Mouse (Mus musculus) embryonic facial prominence, embryonic 15.5 days (tissue): ENCODE measurements around the gene Spry1. TPM values are rescaled to one million over a fixed set of nuclear protein-coding genes. Genes with fewer than 3 reads are reported as not detected.

Source experiments
- ATAC-seq: fragments of 200-750 bp; cut with Nextera tagmentation; 2 replicates; pipeline ENCODE4 v1.8.0; 2017; ENCODE audit warnings: low read depth, moderate TSS enrichment; ENCODE audit not compliant: insufficient number of reproducible peaks, low FRiP score, low TSS enrichment
- H3K27ac ChIP-seq: fragments of 300-500 bp; sonication (generic); replicated peaks from 2 replicates; pipeline ENCODE4 v1.5.1; 2015; ENCODE audit warnings: mild to moderate bottlenecking, inconsistent platforms
- H3K27me3 ChIP-seq: fragments of 300-500 bp; sonication (generic); 2 replicates; pipeline ENCODE4 v1.6.1; 2015; ENCODE audit warnings: inconsistent platforms
- H3K36me3 ChIP-seq: fragments of 300-500 bp; sonication (generic); 2 replicates; pipeline ENCODE4 v1.6.1; 2015; ENCODE audit warnings: mild to moderate bottlenecking, inconsistent platforms
- H3K4me1 ChIP-seq: fragments of 300-500 bp; sonication (generic); 2 replicates; pipeline ENCODE4 v1.6.1; 2015; ENCODE audit warnings: inconsistent platforms
- H3K4me2 ChIP-seq: fragments of 300-500 bp; sonication (generic); replicated peaks from 2 replicates; pipeline ENCODE4 v1.6.1; 2015; ENCODE audit warnings: mild to moderate bottlenecking, inconsistent platforms
- H3K4me3 ChIP-seq: fragments of 300-500 bp; sonication (generic); replicated peaks from 2 replicates; pipeline ENCODE4 v1.5.1; 2015; ENCODE audit warnings: mild to moderate bottlenecking, inconsistent platforms
- H3K9ac ChIP-seq: fragments of 300-500 bp; sonication (generic); 2 replicates; pipeline ENCODE4 v1.6.1; 2015; ENCODE audit warnings: inconsistent platforms
- H3K9me3 ChIP-seq: fragments of 300-500 bp; sonication (generic); replicated peaks from 2 replicates; pipeline ENCODE4 v1.6.1; 2016; ENCODE audit warnings: inconsistent platforms
- WGBS: fragments of 180-500 bp; shearing (Covaris S2); methylation state at CpG from one replicate; pipeline ENCODE4 v1.1.7; 2015; 5-methylcytosine and 5-hydroxymethylcytosine counted together
- polyA plus RNA-seq: library from polyadenylated mRNA; unstranded; fragments of >200 nt; fragmentation: Nextera tagmentation; extraction: Ambion mirVana; gene quantifications from 2 replicates; pipeline ENCODE4 v1.2.1, GENCODE M21; 2015

Spry1 gene
- polyA plus RNA-seq, 1 experiment from 2014 or later: 17.0 TPM

DNA sequence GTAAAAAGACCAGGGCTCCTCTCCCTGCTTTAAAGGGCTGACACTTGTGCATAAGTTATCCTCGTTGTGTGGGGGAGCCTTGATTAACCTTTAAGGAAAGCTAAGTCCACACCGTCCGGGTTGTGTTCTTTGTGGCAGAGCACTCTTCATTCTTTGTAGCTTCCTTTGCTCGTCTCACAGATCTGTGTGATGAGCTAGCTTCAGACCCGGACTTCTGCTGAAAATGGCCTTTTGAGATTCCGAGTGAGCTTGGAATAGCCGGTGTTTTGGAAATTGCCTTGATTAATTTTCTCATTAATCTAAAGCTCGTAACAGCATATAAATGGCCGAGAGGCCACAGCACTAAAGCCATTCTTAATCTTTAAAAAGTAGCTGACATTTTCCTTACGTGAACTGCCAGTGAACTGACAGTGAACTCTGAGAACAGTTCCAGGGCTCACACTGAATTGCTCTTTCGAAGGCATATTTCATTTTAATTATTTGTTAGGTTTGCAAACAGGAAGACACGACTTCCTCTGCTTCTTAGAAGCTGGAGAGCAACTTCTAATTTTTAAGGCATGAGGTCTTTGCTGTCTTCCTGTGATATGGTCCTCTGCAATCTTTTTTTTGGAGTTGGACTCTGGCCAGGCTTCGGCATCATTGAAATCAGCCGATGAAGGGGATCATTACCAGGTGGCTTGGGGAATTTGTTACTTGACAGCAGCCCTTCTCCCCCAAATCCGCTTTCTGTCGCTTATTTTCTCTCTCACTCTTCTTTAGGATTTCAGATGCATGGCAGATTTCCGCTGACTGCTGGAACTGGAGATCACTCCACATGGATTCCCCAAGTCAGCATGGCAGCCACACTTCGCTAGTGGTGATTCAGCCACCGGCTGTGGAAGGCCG is 2.3 kb downstream of the Spry1 start:
- H3K27ac ChIP-seq: peak overlapping the region; percentile 95; the same call in 1 of the 2 replicates
- H3K9ac ChIP-seq: peak overlapping the region; percentile 60; the same call in 1 of the 2 replicates
- no peaks in the 10 kb centered on the region for H3K9me3 ChIP-seq
- no peak for ATAC-seq
- WGBS: 35% methylated on average over 20 of the region's 20 CpGs
- H3K4me1 ChIP-seq: peaks cover 28% of the 10 kb centered on the region
- H3K4me2 ChIP-seq: peak overlapping the region; percentile 61
- no peaks in the 10 kb centered on the region for H3K27me3 ChIP-seq
- H3K36me3 ChIP-seq: peaks cover 33% of the 10 kb centered on the region
- peak overlapping the region; percentile 86 for H3K4me3 ChIP-seq

DNA sequence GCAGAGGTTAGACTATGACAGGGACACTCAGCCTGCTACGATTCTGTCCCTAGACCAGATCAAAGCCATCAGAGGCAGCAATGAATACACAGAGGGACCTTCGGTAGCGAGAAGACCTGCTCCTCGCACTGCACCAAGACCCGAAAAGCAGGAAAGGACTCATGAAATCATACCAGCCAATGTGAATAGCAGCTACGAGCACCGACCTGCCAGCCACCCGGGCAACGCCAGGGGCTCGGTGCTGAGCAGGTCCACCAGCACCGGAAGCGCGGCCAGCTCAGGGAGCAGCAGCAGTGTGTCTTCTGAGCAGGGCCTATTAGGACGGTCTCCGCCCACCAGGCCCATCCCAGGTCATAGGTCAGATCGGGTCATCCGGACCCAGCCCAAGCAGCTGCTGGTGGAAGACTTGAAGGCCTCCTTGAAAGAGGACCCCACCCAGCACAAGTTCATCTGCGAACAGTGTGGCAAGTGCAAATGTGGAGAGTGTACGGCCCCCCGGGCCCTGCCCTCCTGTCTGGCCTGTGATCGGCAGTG is 3.0 kb downstream of the Spry1 start:
- Histone ChIP-seq H3K4me1 (peaks cover 29% of the 10 kb centered on the region), H3K9ac (no peak overlapping the region), H3K4me2 (peak overlapping the region; percentile 61), H3K27me3 (no peaks in the 10 kb centered on the region), H3K9me3 (no peaks in the 10 kb centered on the region), H3K27ac (peak overlapping the region; percentile 95; the same call in 1 of the 2 replicates), H3K4me3 (peak overlapping the region; percentile 86), H3K36me3 (peaks cover 33% of the 10 kb centered on the region)
- no peak; the same call in 1 of the 2 replicates for ATAC-seq
- WGBS: 74% methylated on average over 21 of the region's 21 CpGs

GRCm38 (mm10) chr3:37643411-37643810 is 3.7 kb downstream of the Spry1 start:
- Histone ChIP-seq H3K36me3 (peaks cover 33% of the 10 kb centered on the region), H3K9me3 (no peaks in the 10 kb centered on the region), H3K9ac (no peak overlapping the region), H3K4me3 (peak overlapping the region; percentile 86), H3K4me2 (peak overlapping the region; percentile 61), H3K27ac (no peak overlapping the region), H3K27me3 (no peaks in the 10 kb centered on the region), H3K4me1 (peaks cover 29% of the 10 kb centered on the region)
- no peak for ATAC-seq
- 73% methylated on average over 13 of the region's 13 CpGs for WGBS

DNA sequence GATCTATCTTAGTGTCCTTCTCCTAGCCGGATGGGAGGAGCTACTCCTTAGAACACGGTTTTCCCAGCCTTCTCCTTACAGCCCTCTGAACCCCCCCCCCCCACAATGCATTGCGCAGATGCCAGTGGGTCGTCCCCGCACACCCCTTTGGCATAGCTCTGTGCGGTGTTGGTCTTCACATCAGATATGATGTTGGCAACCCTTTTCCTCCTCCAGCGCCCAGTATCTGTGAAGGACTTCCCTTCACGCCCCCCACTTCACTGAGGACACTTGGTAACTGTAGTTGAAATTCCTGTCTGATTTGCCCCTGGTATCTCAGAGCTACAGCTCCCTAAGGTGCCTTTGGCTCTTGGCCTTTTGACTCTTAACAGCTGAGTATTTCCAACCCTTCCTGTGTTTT is 4.2 kb downstream of the Spry1 start:
- 78% methylated on average over 8 of the region's 8 CpGs for WGBS
- no peaks in the 10 kb centered on the region for H3K27me3 ChIP-seq
- H3K9me3 ChIP-seq: no peaks in the 10 kb centered on the region
- no peak overlapping the region for H3K27ac ChIP-seq
- H3K4me3 ChIP-seq: no peak overlapping the region; the same call in 1 of the 2 replicates
- H3K4me1 ChIP-seq: peaks cover 29% of the 10 kb centered on the region
- ATAC-seq: no peak
- H3K4me2 ChIP-seq: peak overlapping the region; percentile 61; the same call in 1 of the 2 replicates
- H3K9ac ChIP-seq: no peak overlapping the region
- H3K36me3 ChIP-seq: peaks cover 33% of the 10 kb centered on the region

GRCm38 (mm10) chr3:37645061-37645460 is 5.3 kb downstream of the Spry1 start:
- Histone ChIP-seq H3K36me3 (peaks cover 33% of the 10 kb centered on the region), H3K27me3 (no peaks in the 10 kb centered on the region), H3K9me3 (no peaks in the 10 kb centered on the region), H3K9ac (no peak overlapping the region), H3K27ac (no peak overlapping the region), H3K4me2 (no peak overlapping the region), H3K4me3 (no peak overlapping the region), H3K4me1 (peaks cover 26% of the 10 kb centered on the region)
- 61% methylated on average over 6 of the region's 6 CpGs for WGBS
- ATAC-seq: no peak

DNA sequence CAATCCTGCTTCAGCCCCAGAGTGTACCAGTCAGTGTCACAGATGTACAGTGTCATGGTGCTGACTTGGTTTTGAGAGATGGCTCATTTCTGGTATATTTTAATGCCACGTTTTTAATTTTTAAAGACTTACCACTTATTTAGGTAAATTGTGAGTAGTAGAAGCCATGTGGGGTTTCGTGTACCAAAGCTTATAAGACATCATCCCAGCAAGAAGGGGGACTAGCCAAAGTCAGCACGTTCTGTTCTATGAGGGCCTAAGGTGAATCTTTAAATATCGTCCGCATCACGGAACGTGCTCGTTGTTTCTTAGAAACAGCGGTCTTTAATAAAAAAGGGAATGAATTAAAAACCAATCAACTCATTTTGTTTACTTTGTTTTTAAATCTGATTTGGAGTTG is 6.5 kb downstream of the Spry1 start:
- no peak overlapping the region for H3K4me3 ChIP-seq
- WGBS: 94% methylated on average over 9 of the region's 9 CpGs
- peaks cover 33% of the 10 kb centered on the region for H3K36me3 ChIP-seq
- peaks cover 26% of the 10 kb centered on the region for H3K4me1 ChIP-seq
- H3K9ac ChIP-seq: no peak overlapping the region
- H3K27ac ChIP-seq: no peak overlapping the region
- H3K27me3 ChIP-seq: no peaks in the 10 kb centered on the region
- ATAC-seq: no peak
- H3K9me3 ChIP-seq: no peaks in the 10 kb centered on the region
- no peak overlapping the region for H3K4me2 ChIP-seq

DNA sequence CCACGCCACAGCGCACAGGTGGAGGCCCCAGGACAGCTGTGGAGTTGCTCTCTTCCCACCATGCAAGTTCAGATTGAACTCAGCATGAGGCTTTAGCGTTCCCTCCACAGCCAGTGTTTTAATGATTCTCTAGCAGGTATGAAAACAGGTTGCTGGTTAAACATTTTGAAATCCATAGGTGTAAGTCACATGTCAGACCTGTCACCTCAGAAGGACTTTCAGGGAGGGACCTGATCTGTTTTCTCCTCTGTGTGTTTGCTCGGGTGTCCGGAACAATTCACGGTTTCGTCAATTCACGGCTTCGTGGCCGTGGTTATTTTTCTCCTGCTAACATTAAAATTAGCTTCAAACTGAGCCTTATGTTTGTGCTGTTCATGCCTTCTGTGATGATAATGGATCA is 7.5 kb downstream of the Spry1 start:
- Histone ChIP-seq H3K27me3 (no peaks in the 10 kb centered on the region), H3K4me2 (no peak overlapping the region), H3K4me1 (peaks cover 22% of the 10 kb centered on the region), H3K9me3 (no peaks in the 10 kb centered on the region), H3K27ac (no peak overlapping the region), H3K4me3 (no peak overlapping the region), H3K9ac (no peak overlapping the region), H3K36me3 (peaks cover 33% of the 10 kb centered on the region)
- WGBS: 82% methylated on average over 10 of the region's 10 CpGs
- ATAC-seq: no peak

DNA sequence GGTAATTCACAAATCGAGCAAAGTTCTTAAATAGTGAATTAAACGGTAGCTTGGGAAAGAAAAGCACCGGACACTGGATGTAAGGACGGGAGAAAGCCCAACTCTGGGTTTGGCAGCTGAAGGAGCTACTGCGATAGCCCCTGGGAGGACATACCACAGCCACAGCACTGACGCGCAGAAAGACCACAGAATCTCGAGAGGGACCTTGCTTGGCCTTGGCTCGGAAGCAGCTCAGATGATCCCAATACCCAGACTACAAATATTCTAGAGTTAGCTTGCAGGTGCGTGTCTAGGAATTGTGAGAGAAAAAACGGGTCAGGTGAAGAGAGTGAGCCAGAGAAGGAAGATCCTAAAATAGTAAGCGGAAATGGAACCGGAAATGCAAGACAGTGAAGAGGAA is 8.5 kb downstream of the Spry1 start:
- Histone ChIP-seq H3K9ac (no peak overlapping the region), H3K4me3 (no peak overlapping the region), H3K27me3 (no peaks in the 10 kb centered on the region), H3K4me2 (no peak overlapping the region), H3K36me3 (peaks cover 23% of the 10 kb centered on the region), H3K27ac (no peak overlapping the region), H3K4me1 (peaks cover 17% of the 10 kb centered on the region), H3K9me3 (no peaks in the 10 kb centered on the region)
- ATAC-seq: no peak
- WGBS: 75% methylated on average over 13 of the region's 13 CpGs

GRCm38 (mm10) chr3:37649281-37649680 is 9.5 kb downstream of the Spry1 start:
- Histone ChIP-seq H3K4me2 (no peak overlapping the region), H3K9me3 (no peaks in the 10 kb centered on the region), H3K9ac (no peak overlapping the region), H3K4me1 (peaks cover 18% of the 10 kb centered on the region), H3K4me3 (no peak overlapping the region), H3K27ac (no peak overlapping the region), H3K27me3 (no peaks in the 10 kb centered on the region), H3K36me3 (peaks cover 15% of the 10 kb centered on the region)
- ATAC-seq: no peak
- 70% methylated on average over 6 of the region's 6 CpGs for WGBS

DNA sequence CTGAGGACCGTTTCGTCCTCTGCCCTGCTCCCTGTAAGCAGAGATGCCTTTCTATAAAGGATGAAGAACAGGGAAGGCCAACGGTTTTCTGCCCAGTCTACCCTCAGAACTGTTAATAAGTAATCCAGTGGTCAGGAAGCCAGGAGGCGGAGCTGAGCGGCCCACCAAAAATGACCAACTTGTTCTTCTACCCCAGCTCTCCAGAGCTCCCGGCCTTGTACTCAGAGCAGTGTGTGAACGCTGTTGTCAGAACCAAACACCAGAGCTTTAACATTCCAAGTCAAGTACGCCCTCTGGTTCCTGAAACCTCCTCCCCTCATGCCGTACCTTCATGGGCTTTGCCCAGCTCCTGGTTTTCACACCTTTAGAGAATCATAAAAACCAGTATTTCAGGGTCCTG is 12.8 kb downstream of the Spry1 start:
- H3K4me2 ChIP-seq: no peak overlapping the region
- 80% methylated on average over 9 of the region's 9 CpGs for WGBS
- no peak for ATAC-seq
- H3K27me3 ChIP-seq: peaks cover 9% of the 10 kb centered on the region; the same call in 1 of the 2 replicates
- H3K27ac ChIP-seq: peak overlapping the region; percentile 22; the same call in 1 of the 2 replicates
- no peak overlapping the region for H3K9ac ChIP-seq
- H3K4me1 ChIP-seq: peaks cover 30% of the 10 kb centered on the region
- H3K36me3 ChIP-seq: no peaks in the 10 kb centered on the region
- H3K4me3 ChIP-seq: no peak overlapping the region
- no peaks in the 10 kb centered on the region for H3K9me3 ChIP-seq

DNA sequence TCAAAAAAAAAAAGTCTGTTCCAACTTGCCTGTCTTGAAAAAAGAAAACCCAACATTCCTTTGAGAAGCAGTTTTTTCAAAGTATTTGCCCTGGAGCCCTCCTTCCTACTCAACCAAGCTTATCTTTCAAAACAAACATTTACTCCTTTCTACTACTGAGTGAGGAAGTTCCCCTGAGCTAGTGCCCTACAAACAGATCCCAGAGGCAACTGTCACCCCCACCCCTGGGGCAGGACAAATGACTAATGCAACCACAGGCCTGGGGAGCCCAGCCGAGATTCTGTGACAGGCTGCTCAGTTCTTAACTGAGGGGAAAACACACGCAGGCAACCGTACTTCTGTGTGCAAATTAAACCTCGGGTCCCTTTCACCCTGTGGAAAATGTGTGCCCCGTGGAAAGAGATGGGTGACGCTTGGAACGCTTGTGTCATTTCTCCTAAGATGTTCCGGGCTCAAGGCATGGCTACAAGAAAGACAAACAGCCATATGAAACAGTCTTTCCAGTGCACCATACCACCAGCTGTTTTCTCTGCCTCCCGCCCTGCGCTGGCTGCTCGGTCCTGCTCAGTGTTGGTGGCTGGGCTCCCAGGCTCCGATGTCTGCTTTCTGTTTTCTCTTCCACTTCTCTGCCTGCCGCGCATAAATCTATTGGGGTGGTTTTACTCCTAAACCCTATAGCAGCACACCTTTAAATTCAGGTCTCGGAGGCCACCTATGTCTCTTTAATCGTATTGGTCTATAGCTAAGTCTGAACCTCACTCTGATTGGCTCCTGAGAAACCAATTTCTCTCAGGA is 14.4 kb downstream of the Spry1 start:
- ATAC-seq: no peak; the same call in 1 of the 2 replicates
- peak overlapping the region; percentile 36 for H3K4me3 ChIP-seq
- 0 out of 2 replicates have a peak overlapping the region, but pooled peaks have one; percentile 2 for H3K9ac ChIP-seq
- H3K27me3 ChIP-seq: peaks cover 9% of the 10 kb centered on the region; the same call in 1 of the 2 replicates
- 3% methylated on average over 16 of the region's 16 CpGs for WGBS
- H3K4me2 ChIP-seq: peak overlapping the region; percentile 52
- peak overlapping the region; percentile 72 for H3K27ac ChIP-seq
- no peaks in the 10 kb centered on the region for H3K36me3 ChIP-seq
- peaks cover 30% of the 10 kb centered on the region for H3K4me1 ChIP-seq
- H3K9me3 ChIP-seq: no peaks in the 10 kb centered on the region
